Mouse (Mus musculus) T-helper 17 cell (primary cell): ENCODE results near the gene Shank1.

Experiments used
- in situ Hi-C, 2 experiments: fragments of 300-600 bp; cut with MboI, MseI; formaldehyde crosslinking; loops; 1 replicate in 1 of 2; 2 replicates in 1 of 2; pipeline ENCODE4 v1.15.1; 2025; ENCODE audit warnings: high pct_unique_total_duplicates in 2 of 2

Shank1 gene

GRCm38 (mm10) chr7:44359908-44360672 is 50.0 kb downstream of the Shank1 start:
- in situ Hi-C loops, result no loop called here

DNA sequence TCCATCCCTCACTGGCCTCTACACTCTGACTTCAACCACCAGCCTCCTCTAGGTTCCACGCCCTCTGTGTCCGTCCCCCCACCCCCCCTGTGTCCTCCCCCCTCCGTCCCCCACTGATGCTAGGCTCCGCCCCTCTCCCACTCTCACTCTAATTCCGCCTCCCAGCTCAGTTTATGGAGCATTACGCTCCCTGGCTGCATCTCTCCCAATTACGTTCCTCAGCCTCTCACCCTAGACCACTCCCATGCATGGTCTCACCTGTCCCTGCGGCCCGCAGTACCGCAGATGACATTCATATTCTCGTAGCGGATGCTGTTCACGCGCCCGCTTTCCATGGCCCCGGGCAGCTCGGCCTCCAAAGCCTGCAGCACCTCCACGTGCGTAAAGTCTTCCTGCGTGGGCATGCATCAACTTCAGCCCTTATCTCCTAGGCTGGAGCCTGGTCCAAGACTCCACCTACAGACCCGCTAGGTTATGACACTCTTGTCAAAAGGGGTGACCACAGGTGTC is 50.8 kb downstream of the Shank1 start:
- in situ Hi-C loops, result no loop called here

GRCm38 (mm10) chr7:44372678-44373077 is 62.6 kb downstream of the Shank1 start:
- in situ Hi-C loops, result no loop called here

- in situ Hi-C loops, result no loop called here
Observed at GRCm38 (mm10) chr7:44373460-44373859, 63.4 kb downstream of the Shank1 start.

GRCm38 (mm10) chr7:44373889-44374652 is 64.0 kb downstream of the Shank1 start:
- in situ Hi-C loops, result no loop called here

GRCm38 (mm10) chr7:44374756-44375155 is 64.7 kb downstream of the Shank1 start:
- in situ Hi-C loops, result no loop called here

DNA sequence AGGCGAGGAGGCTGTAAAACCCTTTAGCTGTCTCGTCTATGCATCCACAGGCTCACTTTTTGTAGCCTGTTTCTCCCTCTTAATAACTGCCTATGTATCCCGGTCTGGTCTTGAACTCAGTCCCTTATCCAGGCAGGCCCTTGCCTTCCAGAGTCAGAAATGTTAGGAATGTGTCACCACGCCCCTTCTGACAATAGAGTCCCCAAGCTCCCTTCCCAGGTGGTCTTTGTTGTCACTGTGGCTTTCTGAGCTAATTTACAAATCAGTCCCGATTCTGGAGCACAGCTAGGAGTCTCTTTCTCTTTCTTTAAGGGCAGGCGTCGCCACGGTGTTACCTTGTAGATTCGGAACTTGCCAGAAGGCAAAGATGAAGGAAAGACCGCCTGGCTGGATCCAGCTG is 65.2 kb downstream of the Shank1 start:
- in situ Hi-C loops, result no loop called here

DNA sequence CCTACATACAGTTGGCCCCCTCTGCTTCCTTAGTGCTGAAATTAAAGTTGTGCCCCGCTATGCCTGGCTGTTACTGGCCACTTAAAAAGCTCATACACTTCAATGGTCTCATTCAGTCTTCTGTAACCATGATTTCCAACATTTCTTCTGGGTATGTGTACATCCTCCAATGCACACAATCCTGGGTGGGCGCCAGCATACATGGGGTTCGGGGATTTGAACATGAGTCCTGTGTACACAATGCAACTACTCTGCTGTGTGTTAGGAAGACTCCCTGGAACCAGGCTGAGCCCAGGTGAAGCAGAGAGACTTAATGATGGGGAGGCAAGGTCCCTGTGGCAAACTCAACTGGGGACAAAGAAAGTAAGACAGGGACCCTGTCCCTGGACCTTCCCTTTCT is 65.7 kb downstream of the Shank1 start:
- in situ Hi-C loops, result no loop called here

DNA sequence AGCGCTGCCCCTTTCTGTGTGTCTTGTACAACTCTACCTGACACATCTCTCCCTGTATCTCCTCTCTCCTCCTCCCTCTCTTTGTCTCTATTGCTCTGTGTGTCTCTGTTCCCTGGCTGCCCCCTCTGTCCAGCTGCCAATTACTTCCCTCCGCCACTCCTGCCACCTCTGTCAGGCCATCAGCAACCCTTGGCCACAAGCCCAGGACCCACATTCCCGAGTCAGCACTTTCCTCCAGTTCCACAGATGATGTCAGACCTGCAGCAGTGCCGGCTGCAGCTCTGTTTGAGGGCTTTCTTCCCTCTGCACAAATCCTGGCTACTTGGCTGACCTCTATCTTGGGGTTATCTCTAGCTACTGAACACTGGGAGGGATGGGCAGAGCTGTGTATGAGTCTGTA is 68.2 kb downstream of the Shank1 start:
- in situ Hi-C loops, result no loop called here

- in situ Hi-C loops, result no loop called here
Observed at GRCm38 (mm10) chr7:44382541-44382940, 72.5 kb downstream of the Shank1 start.

GRCm38 (mm10) chr7:44383980-44384715 is 74.1 kb downstream of the Shank1 start, which contains the start of gene Syt3:
Gene Syt3 (plus strand): TSS chr7:44384102.
- in situ Hi-C loops, result no loop called here

- in situ Hi-C loops, result no loop called here
Observed at GRCm38 (mm10) chr7:44384716-44385059, 74.6 kb downstream of the Shank1 start.

DNA sequence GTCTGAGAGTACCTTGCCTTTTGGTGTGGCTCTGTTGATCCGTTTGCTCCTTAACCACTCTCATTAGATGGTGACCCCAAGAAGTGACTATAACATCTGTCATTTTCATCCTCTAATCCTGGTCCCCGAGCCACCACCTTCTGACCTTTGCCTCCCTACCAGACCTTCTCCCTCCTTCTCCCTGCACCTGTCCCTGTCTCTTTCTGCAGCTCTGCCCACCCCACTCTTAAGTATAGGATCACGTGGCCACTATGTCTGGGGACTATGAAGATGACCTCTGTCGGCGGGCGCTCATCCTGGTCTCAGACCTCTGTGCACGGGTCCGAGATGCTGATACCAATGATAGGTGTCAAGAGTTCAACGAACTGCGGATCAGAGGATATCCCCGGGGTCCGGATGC is 75.7 kb downstream of the Shank1 start, which contains the start of gene 1700008O03Rik:
TSS of gene 1700008O03Rik (minus strand) at position 101 of the 400 bp plus-strand sequence.
- in situ Hi-C loops, result no loop called here

- in situ Hi-C loops, result loop anchor here in 1 of 2 experiments (5.0 kb wide), 1 partner anchor 45 kb away; no protein-coding TSS in a partner anchor
Observed at GRCm38 (mm10) chr7:44391831-44392230, 81.8 kb downstream of the Shank1 start.

GRCm38 (mm10) chr7:44392341-44392740 is 82.3 kb downstream of the Shank1 start:
- in situ Hi-C loops, result loop anchor here in 1 of 2 experiments (5.0 kb wide), 1 partner anchor 45 kb away; no protein-coding TSS in a partner anchor

GRCm38 (mm10) chr7:44393284-44393683 is 83.2 kb downstream of the Shank1 start:
- in situ Hi-C loops, result loop anchor here in 1 of 2 experiments (5.0 kb wide), 1 partner anchor 44 kb away; no protein-coding TSS in a partner anchor

DNA sequence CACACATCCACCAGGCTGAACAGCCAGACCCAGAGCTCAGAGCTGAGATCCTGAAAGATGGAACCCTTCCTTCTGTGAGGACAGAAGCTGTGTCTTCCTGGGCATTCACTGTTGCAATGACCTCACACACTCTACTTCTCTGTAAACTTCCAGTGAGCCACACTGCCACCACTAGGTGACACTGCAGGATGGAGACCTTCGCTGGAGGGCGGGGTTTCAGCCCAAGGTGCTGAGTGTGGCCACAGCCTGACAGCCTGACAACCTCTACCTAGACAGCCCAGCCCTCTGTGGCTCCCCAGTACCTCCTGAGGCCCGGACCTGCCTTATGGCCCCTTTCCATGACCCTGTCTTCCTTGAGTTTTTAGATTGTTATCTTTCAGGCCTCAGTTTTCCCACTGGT is 88.5 kb downstream of the Shank1 start:
- in situ Hi-C loops, result no loop called here

GRCm38 (mm10) chr7:44401673-44402072 is 91.6 kb downstream of the Shank1 start:
- in situ Hi-C loops, result loop anchor here (5.0 to 10.0 kb wide), 2 partner anchors 66 to 1513 kb away; partner anchors contain the start of genes Aspdh (in 2 of the 2) and Josd2 (in 2 of the 2)

GRCm38 (mm10) chr7:44405346-44406014 is 95.4 kb downstream of the Shank1 start:
- in situ Hi-C loops, result loop anchor here in 1 of 2 experiments (10.0 kb wide), 1 partner anchor 1509 kb away; no protein-coding TSS in a partner anchor

DNA sequence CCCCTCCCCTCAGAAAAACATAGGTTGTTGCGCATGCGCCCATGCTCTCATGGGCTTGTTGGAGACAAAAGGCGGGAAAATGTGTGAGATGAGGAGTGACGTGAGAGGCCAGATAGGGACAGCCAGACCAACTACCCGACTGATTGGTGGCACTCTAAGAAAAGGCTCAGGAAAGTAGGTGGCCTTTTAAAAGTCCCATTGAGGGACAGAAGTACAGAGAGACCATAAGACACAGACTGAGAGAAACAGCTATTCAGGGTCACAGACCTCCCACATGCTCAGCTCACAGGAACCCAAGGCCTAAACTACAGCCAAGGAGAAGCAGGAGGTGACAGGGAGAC is 95.9 kb downstream of the Shank1 start:
- in situ Hi-C loops, result loop anchor here in 1 of 2 experiments (10.0 kb wide), 1 partner anchor 1509 kb away; no protein-coding TSS in a partner anchor
